Mouse (Mus musculus): ENCODE data around the gene Cep55. TPM values are rescaled to one million over a fixed set of nuclear protein-coding genes. Genes with fewer than 3 reads are reported as not detected.

Cep55 gene
- polyA plus RNA-seq, 1 experiment from 2014 or later: 29.6 TPM

DNA sequence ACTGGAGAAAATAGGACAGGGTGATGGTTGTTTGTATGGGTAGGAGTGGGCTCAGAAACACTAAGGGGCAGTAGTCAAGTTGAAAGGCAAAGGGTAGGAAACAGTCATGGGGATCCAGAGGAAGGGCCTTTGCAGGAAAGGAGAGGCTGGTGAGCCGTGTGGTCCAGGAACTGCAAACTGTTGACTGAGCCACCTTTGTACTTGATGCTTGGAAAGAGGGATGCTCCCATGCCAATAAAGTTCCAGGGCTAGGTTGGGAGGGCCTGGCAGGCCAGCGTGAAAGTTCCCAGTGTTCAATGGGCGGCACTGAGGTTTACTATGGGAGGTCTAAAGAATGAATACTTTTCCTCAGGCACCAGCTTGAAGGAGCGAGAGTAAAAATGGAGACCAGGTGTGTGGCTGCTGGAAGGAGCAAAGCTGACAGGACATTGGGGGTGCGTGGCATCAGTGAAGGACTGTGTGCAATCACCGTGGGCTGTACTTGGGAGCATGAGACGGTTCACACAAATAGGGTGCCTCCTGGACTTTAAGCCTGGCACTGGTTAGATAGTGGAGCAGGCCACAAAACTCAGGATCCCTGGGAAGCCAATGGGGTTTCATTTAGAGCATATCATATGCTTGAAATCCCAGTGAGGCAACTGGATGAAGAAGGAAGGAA is 60.2 kb downstream of the Cep55 start:
- WGBS: 89% methylated on average over 7 of the region's 7 CpGs

GRCm38 (mm10) chr19:38120123-38120760 is 65.4 kb downstream of the Cep55 start:
- Histone ChIP-seq H3K36me3 (replicated peaks) (no peaks in the 10 kb centered on the region), H3K9me3 (no peaks in the 10 kb centered on the region), H3K27me3 (replicated peaks; ENCODE audit: low read depth, poor library complexity, severe bottlenecking) (peaks cover 38% of the 10 kb centered on the region), H3K4me1 (peaks cover 11% of the 10 kb centered on the region), H3K4me3 (no peak overlapping the region), H3K27ac (replicated peaks) (no peak overlapping the region)
- no peak for DNase-seq (ENCODE audit: low spot score)
- 86% methylated on average over 5 of the region's 5 CpGs for WGBS

More for the DNA sequence above, 60.2 kb downstream of the Cep55 start:
- no peaks in the 10 kb centered on the region for H3K9me3 ChIP-seq
- no peak overlapping the region for H3K4me3 ChIP-seq
- no peaks in the 10 kb centered on the region for H3K27me3 ChIP-seq (replicated peaks; ENCODE audit: low read depth, poor library complexity, severe bottlenecking)
- H3K4me1 ChIP-seq: 0 out of 2 replicates have a peak, but pooled peaks cover 2% of the 10 kb centered on the region
- H3K36me3 ChIP-seq (replicated peaks): no peaks in the 10 kb centered on the region
- no peak overlapping the region for H3K27ac ChIP-seq (replicated peaks)
- no peak for DNase-seq (ENCODE audit: low spot score)

- H3K4me3 ChIP-seq: peak overlapping the region; percentile 71
- H3K27me3 ChIP-seq (replicated peaks; ENCODE audit: low read depth, poor library complexity, severe bottlenecking): peaks cover 54% of the 10 kb centered on the region
Observed at GRCm38 (mm10) chr19:38123921-38124320, 69.1 kb downstream of the Cep55 start.

More at GRCm38 (mm10) chr19:38123921-38124320, 69.1 kb downstream of the Cep55 start:
- no peak overlapping the region for H3K27ac ChIP-seq (replicated peaks)
- 30% methylated on average over 9 of the region's 9 CpGs for WGBS
- no peaks in the 10 kb centered on the region for H3K9me3 ChIP-seq
- DNase-seq (ENCODE audit: low spot score): peak; percentile 19
- peaks cover 11% of the 10 kb centered on the region for H3K4me1 ChIP-seq
- no peaks in the 10 kb centered on the region for H3K36me3 ChIP-seq (replicated peaks)

Other genes with a start within 250 kb of the Cep55 start
- 2.6 and 4.0 TPM in 2 replicates for gene Myof, start 11.4 kb upstream of the Cep55 start, polyA plus RNA-seq (2016; fragmentation: Nextera tagmentation; extraction: Ambion mirVana)
- gene Ffar4, start 42.1 kb downstream of the Cep55 start, polyA plus RNA-seq (2016; fragmentation: Nextera tagmentation; extraction: Ambion mirVana): 0.28 TPM in 1 of 2 replicates, not detected in the other
- gene Rbp4, start 70.3 kb downstream of the Cep55 start, polyA plus RNA-seq (2016; fragmentation: Nextera tagmentation; extraction: Ambion mirVana): 1.0 and 2.3 TPM in 2 replicates
- gene Pde6c, start 77.8 kb downstream of the Cep55 start, polyA plus RNA-seq (2016; fragmentation: Nextera tagmentation; extraction: Ambion mirVana): not detected in 2 replicates
- 44.1 and 44.6 TPM in 2 replicates for gene Fra10ac1, start 169.1 kb downstream of the Cep55 start, polyA plus RNA-seq (2016; fragmentation: Nextera tagmentation; extraction: Ambion mirVana)
- gene Lgi1, start 209.5 kb downstream of the Cep55 start, polyA plus RNA-seq (2016; fragmentation: Nextera tagmentation; extraction: Ambion mirVana): 1.2 and 1.4 TPM in 2 replicates

All from embryonic facial prominence, embryonic 10.5 days (tissue).